Mouse (Mus musculus) ES-Bruce4 (cell line): ENCODE data around the gene Baiap2l1.

ENCODE experiments used
- CTCF ChIP-seq: IDR thresholded peaks from one replicate; pipeline ENCODE4 v1.8.1; 2011; ENCODE audit warnings: low read depth, low read length
- EP300 ChIP-seq: IDR thresholded peaks from 2 replicates; pipeline ENCODE4 v1.6.1; 2011; ENCODE audit warnings: low read depth, low read length; ENCODE audit not compliant: insufficient read depth
- POLR2A ChIP-seq: IDR thresholded peaks from one replicate; pipeline ENCODE4 v1.8.1; 2011; ENCODE audit warnings: low read length; ENCODE audit not compliant: insufficient read depth

- no peak for TF ChIP-seq CTCF
- no peak for TF ChIP-seq POLR2A
- TF ChIP-seq EP300: no peak
Observed at GRCm38 (mm10) chr5:144286591-144287266, 71.2 kb downstream of the Baiap2l1 start.
